Mouse (Mus musculus) embryonic facial prominence, embryonic 14.5 days (tissue): ENCODE data around the gene Gpr161. TPM values are rescaled to one million over a fixed set of nuclear protein-coding genes. Genes with fewer than 3 reads are reported as not detected.

Experiments
- ATAC-seq: fragments of 200-750 bp; cut with Nextera tagmentation; 2 replicates; pipeline ENCODE4 v1.8.0; 2017; ENCODE audit warnings: low read depth, moderate number of reproducible peaks, moderate TSS enrichment
- DNase-seq: peaks from one replicate; pipeline ENCODE4 v3.0.0-alpha.2; 2015; ENCODE audit warnings: low spot score
- H3K27ac ChIP-seq: fragments of 300-500 bp; sonication (generic); replicated peaks from 2 replicates; pipeline ENCODE4 v1.5.1; 2014; ENCODE audit warnings: low read depth, mild to moderate bottlenecking, low read length, moderate library complexity
- H3K27me3 ChIP-seq: fragments of 300-500 bp; sonication (generic); replicated peaks from 2 replicates; pipeline ENCODE4 v1.6.1; 2014; ENCODE audit warnings: low read length; ENCODE audit not compliant: control insufficient read depth, insufficient read depth
- H3K36me3 ChIP-seq: fragments of 300-500 bp; sonication (generic); 2 replicates; pipeline ENCODE4 v1.6.1; 2014; ENCODE audit warnings: low read length, mixed read lengths; ENCODE audit not compliant: control insufficient read depth, insufficient read depth
- H3K4me1 ChIP-seq: fragments of 300-500 bp; sonication (generic); 2 replicates; pipeline ENCODE4 v1.6.1; 2014; ENCODE audit warnings: antibody characterized with exemption, low read length; ENCODE audit not compliant: control insufficient read depth, insufficient read depth
- H3K4me2 ChIP-seq: fragments of 300-500 bp; sonication (generic); 2 replicates; pipeline ENCODE4 v1.6.1; 2014; ENCODE audit warnings: low read depth, mild to moderate bottlenecking, low read length, moderate library complexity, mixed read lengths
- H3K4me3 ChIP-seq: fragments of 300-500 bp; sonication (generic); 2 replicates; pipeline ENCODE4 v1.5.1; 2014; ENCODE audit warnings: low read depth, mild to moderate bottlenecking, low read length
- H3K9ac ChIP-seq: fragments of 300-500 bp; sonication (generic); 2 replicates; pipeline ENCODE4 v1.6.1; 2014; ENCODE audit warnings: low read depth, mild to moderate bottlenecking, low read length, moderate library complexity, mixed read lengths
- H3K9me3 ChIP-seq: fragments of 300-500 bp; sonication (generic); 2 replicates; pipeline ENCODE4 v1.6.1; 2016; ENCODE audit warnings: low read length; ENCODE audit not compliant: control insufficient read depth
- WGBS: fragments of 180-500 bp; shearing (Covaris S2); extraction: QIAGEN DNeasy Blood & Tissue Kit; methylation state at CpG from one replicate; pipeline ENCODE4 v1.1.7; 2014; 5-methylcytosine and 5-hydroxymethylcytosine counted together
- polyA plus RNA-seq: library from polyadenylated mRNA; unstranded; fragments of >200 nt; fragmentation: Nextera tagmentation; extraction: Ambion mirVana; gene quantifications from 2 replicates; pipeline ENCODE4 v1.2.1, GENCODE M21; 2014

Gpr161 gene
- polyA plus RNA-seq, 1 experiment from 2014 or later: 1.2 TPM

DNA sequence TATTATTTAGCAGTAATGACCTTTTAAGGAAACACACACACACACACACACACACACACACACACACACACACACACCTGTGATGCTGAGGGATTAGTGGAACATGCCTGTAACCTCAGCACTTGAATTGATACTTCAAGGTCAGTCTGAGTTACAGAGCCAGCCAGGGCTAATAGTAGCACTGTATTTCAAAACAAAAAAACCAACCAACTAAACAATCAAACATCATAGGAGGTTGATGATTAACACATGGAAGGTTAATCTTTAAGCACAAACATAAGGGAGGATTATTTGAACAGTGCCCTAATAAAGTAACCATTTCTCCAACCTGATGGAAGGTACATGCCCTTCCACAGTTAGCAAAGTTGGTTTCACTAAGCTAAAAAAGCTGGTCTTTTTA lies 53.0 kb downstream of the Gpr161 start:
- Histone ChIP-seq H3K36me3 (peaks cover 21% of the 10 kb centered on the region), H3K4me2 (no peak overlapping the region), H3K4me3 (no peak overlapping the region), H3K9ac (no peak overlapping the region), H3K27me3 (no peaks in the 10 kb centered on the region), H3K27ac (no peak overlapping the region), H3K4me1 (no peaks in the 10 kb centered on the region), H3K9me3 (no peaks in the 10 kb centered on the region)
- ATAC-seq (no peak), DNase-seq (no peak)

DNA sequence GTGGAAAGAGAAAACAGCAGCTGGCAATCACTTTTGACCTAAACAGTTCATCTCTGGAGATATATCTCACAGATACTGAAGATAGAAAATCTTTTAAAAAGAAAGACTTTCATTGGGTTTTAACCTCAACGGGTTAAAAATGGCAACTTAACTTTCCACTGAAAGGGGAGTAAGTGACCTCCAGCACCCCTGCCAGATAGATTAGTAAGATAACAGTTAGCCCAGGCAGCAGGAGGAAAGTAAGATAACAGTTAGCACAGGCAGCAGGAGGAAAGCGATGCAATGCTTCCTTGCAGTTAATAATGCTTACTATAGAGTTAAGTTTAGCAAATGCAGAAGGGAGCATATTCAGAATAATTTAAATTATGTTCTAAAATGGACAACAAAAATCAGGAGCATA lies 60.8 kb downstream of the Gpr161 start:
- ATAC-seq: no peak
- H3K9ac ChIP-seq: no peak overlapping the region
- peaks cover 9% of the 10 kb centered on the region; the same call in 1 of the 2 replicates for H3K36me3 ChIP-seq
- no peak overlapping the region for H3K4me3 ChIP-seq
- DNase-seq: no peak
- no peaks in the 10 kb centered on the region for H3K4me1 ChIP-seq
- no peak overlapping the region for H3K27ac ChIP-seq
- 59% methylated on average over 2 of the region's 2 CpGs for WGBS
- H3K4me2 ChIP-seq: no peak overlapping the region
- H3K9me3 ChIP-seq: no peaks in the 10 kb centered on the region
- H3K27me3 ChIP-seq: no peaks in the 10 kb centered on the region

DNA sequence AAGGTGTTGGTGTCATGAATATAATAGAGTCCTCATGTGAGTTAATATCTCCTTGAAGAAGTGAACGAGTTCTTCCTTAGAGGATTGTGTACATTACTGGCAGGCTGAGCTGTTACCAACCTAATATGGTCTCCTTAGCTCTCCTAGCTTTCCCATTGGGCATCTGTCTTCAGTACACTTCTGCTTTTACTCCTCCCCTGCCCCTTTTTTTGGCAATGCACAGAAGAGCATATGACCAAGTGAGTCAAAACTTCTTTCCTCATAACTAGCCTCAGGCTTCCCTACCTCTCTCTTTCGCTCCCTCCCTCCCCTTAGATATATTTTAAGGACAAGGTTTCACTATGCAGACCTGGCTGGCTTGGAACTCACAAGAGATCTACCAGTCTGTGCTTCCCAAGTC lies 67.7 kb downstream of the Gpr161 start:
- no peaks in the 10 kb centered on the region for H3K9me3 ChIP-seq
- H3K4me2 ChIP-seq: no peak overlapping the region
- WGBS: 79% methylated on average over 2 of the region's 2 CpGs
- no peaks in the 10 kb centered on the region for H3K4me1 ChIP-seq
- H3K9ac ChIP-seq: no peak overlapping the region
- no peak overlapping the region for H3K4me3 ChIP-seq
- no peak for ATAC-seq
- H3K36me3 ChIP-seq: no peaks in the 10 kb centered on the region
- H3K27me3 ChIP-seq: no peaks in the 10 kb centered on the region
- H3K27ac ChIP-seq: no peak overlapping the region
- no peak for DNase-seq

DNA sequence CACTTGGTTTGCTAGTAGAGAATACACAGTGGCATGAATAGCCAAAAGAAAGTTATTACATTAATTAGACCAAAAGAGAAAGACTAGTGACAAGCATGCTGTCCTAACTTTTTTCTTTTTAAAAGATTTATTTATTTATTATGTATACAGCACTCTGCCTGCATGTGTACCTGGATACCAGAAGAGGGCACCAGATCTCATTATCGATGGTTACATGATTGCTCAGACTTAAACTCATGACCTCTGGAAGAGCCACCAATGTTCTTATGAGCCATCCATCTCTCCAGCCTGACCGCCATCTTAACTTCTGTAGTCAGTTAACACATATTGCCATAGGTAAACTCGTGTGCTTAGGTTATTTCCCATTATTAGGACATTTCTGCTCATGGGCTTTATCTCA lies 69.5 kb downstream of the Gpr161 start:
- DNase-seq (no peak), ATAC-seq (no peak)
- Histone ChIP-seq H3K27me3 (no peaks in the 10 kb centered on the region), H3K27ac (no peak overlapping the region), H3K36me3 (no peaks in the 10 kb centered on the region), H3K4me3 (no peak overlapping the region), H3K4me2 (no peak overlapping the region), H3K9ac (no peak overlapping the region), H3K9me3 (no peaks in the 10 kb centered on the region), H3K4me1 (no peaks in the 10 kb centered on the region)
- WGBS: 92% methylated on average over 3 of the region's 3 CpGs

DNA sequence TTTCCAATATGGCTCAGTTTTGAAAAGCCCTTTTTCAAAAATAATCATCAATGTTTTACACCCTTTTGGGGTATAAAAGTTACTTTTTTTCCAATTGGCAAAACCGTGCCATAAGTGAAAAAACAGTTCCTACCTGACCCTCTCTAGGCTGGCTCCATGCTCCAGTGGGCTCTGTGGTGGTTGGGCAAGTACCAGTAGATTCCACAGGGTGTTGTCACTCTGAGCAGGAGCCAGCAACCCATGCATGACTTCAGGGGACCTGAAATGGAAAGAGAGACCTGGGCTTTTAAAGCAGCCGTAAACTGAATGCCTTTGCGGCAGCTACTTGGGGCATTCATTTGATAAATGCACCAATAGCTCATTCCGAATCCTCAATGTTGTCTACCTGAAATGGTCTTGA lies 75.4 kb downstream of the Gpr161 start:
- Histone ChIP-seq H3K4me1 (no peaks in the 10 kb centered on the region), H3K36me3 (0 out of 2 replicates have a peak, but pooled peaks cover 4% of the 10 kb centered on the region), H3K27me3 (no peaks in the 10 kb centered on the region), H3K27ac (no peak overlapping the region), H3K9me3 (no peaks in the 10 kb centered on the region), H3K4me2 (no peak overlapping the region), H3K9ac (no peak overlapping the region), H3K4me3 (no peak overlapping the region)
- DNase-seq: no peak
- ATAC-seq: no peak
- 94% methylated on average over 4 of the region's 4 CpGs for WGBS

DNA sequence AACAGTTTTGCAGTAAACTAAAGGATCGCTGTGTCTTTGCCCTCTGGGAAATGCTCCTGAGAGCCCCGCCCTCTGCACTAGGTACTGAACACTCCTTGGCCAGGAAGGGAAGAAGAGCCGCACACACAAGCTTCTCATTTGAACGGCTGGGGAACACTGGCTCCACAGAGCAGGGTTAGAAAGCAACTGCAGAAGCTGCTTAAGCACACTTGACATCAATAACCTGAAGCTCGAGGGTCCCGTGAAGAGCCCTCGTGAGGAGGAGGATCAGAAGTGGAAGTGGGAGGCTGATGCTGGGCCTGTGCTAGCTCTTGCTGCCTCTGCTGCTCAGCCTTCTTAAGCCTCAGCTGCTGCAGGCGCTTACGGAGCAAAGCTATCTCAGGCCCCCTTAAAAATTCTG lies 78.2 kb downstream of the Gpr161 start:
- Histone ChIP-seq H3K9ac (no peak overlapping the region), H3K27ac (no peak overlapping the region), H3K27me3 (no peaks in the 10 kb centered on the region), H3K9me3 (no peaks in the 10 kb centered on the region), H3K4me3 (no peak overlapping the region), H3K4me1 (no peaks in the 10 kb centered on the region), H3K36me3 (0 out of 2 replicates have a peak, but pooled peaks cover 4% of the 10 kb centered on the region), H3K4me2 (no peak overlapping the region)
- DNase-seq (peak; percentile 1), ATAC-seq (no peak)
- 57% methylated on average over 9 of the region's 9 CpGs for WGBS

Other genes with a start within 250 kb of the Gpr161 start
- 0.36 and 0.88 TPM in 2 replicates for gene Tbx19, start 135.0 kb upstream of the Gpr161 start, polyA plus RNA-seq
- gene Sft2d2, start 101.4 kb upstream of the Gpr161 start, polyA plus RNA-seq: 21.3 and 22.0 TPM in 2 replicates
- 90.6 and 100 TPM in 2 replicates for gene Tiprl, start 58.8 kb upstream of the Gpr161 start, polyA plus RNA-seq
- 18.8 and 20.9 TPM in 2 replicates for gene Dcaf6, start 164.7 kb downstream of the Gpr161 start, polyA plus RNA-seq
- 155 and 169 TPM in 2 replicates for gene Mpc2, start 164.8 kb downstream of the Gpr161 start, polyA plus RNA-seq
- not detected in 2 replicates for gene Adcy10, start 189.4 kb downstream of the Gpr161 start, polyA plus RNA-seq